Mouse (Mus musculus): ENCODE measurements around the gene Spc25.

- TF ChIP-seq CTCF (IDR thresholded peaks at IDR 0.05; ENCODE audit: insufficient read depth, low read depth, low read length) (no peak), POLR2A (IDR thresholded peaks at IDR 0.05; ENCODE audit: insufficient read depth, low read depth, low read length) (no peak)
These were observed 29.1 kb upstream of the Spc25 start for GRCm38 (mm10) chr2:69234976-69235678.
